Mouse (Mus musculus) liver, adult 2 months (tissue): ENCODE data around the gene Ankrd44. TPM values are rescaled to one million over a fixed set of nuclear protein-coding genes. Genes with fewer than 3 reads are reported as not detected.
A peak's percentile ranks its signal among the peaks of the same experiment; 100 is the strongest.

Experiments used
- DNase-seq: peaks from one replicate; pipeline ENCODE4 v3.0.0-alpha.2; 2011; ENCODE audit warnings: low read depth, low spot score; ENCODE audit errors: extremely low read depth
- H3K27ac ChIP-seq: fragments of 200-500 bp; replicated peaks from 2 replicates; pipeline ENCODE4 v1.5.1; 2012; ENCODE audit warnings: low read depth, mild to moderate bottlenecking, control low read depth, inconsistent platforms, low read length; ENCODE audit not compliant: insufficient read depth
- H3K27me3 ChIP-seq: fragments of 200-500 bp; 2 replicates; pipeline ENCODE4 v1.6.1; 2012; ENCODE audit warnings: mild to moderate bottlenecking, moderate library complexity, low read length, inconsistent platforms; ENCODE audit not compliant: control insufficient read depth, insufficient read depth
- H3K36me3 ChIP-seq: fragments of 200-500 bp; 2 replicates; pipeline ENCODE4 v1.6.1; 2012; ENCODE audit warnings: low read length, inconsistent platforms; ENCODE audit not compliant: control insufficient read depth, insufficient read depth
- H3K4me1 ChIP-seq: fragments of 200-500 bp; 2 replicates; pipeline ENCODE4 v1.6.1; 2011; ENCODE audit warnings: low read length; ENCODE audit not compliant: control insufficient read depth, insufficient read depth
- H3K4me3 ChIP-seq: fragments of 200-500 bp; 2 replicates; pipeline ENCODE4 v1.5.1; 2011; ENCODE audit warnings: low read depth, mild to moderate bottlenecking, control low read depth, low read length, moderate library complexity; ENCODE audit not compliant: insufficient read depth
- H3K79me2 ChIP-seq: fragments of 200-500 bp; 2 replicates; pipeline ENCODE4 v1.6.1; 2012; ENCODE audit warnings: inconsistent platforms, mild to moderate bottlenecking, low read length, moderate library complexity; ENCODE audit not compliant: control insufficient read depth, insufficient read depth
- H3K9ac ChIP-seq: fragments of 200-500 bp; 2 replicates; pipeline ENCODE4 v1.6.1; 2012; ENCODE audit warnings: low read depth, mild to moderate bottlenecking, control low read depth, inconsistent platforms, low read length
- CTCF ChIP-seq: fragments of 200-500 bp; IDR thresholded peaks from 2 replicates; pipeline ENCODE4 v1.5.1; 2011; ENCODE audit warnings: low read depth, low read length, control low read depth
- POLR2A ChIP-seq: fragments of 200-500 bp; IDR thresholded peaks from 2 replicates; pipeline ENCODE4 v1.6.1; 2011; ENCODE audit warnings: low read length, control low read depth; ENCODE audit not compliant: insufficient read depth; ENCODE audit errors: extremely low read depth
- WGBS: fragments of 180-500 bp; shearing (Covaris S2); methylation state at CpG from one replicate; pipeline ENCODE4 v1.1.7; 2018; 5-methylcytosine and 5-hydroxymethylcytosine counted together
- polyA plus RNA-seq: library from polyadenylated mRNA; depleted of rRNA; stranded (reverse); fragments of >200 nt; gene quantifications from 2 replicates; pipeline ENCODE4 v1.2.3, GENCODE M21; 2012
- total RNA-seq: library from RNA; depleted of rRNA; stranded (reverse); fragments of >200 nt; gene quantifications from 2 replicates; pipeline ENCODE4 v1.2.3, GENCODE M21; 2014

Gene Ankrd44
- total and polyA plus RNA-seq, 2 experiments = 2.3 to 8.5 TPM

DNA sequence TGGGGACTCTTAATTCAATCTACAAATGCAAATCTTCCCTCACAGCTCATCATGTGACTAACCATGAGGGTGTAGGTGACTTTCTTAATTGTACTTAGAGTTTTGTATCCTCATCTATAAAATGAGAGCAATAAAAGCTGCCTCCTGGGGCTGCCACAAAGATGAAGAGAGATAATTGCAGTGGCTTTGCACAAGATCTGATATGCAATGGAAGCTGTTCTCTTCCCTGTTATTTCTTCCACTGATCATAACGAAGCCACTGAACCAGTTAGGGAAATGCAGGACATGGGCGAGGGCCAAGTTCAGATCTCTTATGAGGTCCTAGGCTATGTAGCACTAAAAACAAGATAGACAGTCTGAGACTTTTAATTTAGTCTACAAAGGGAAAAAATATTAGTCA, 258.2 kb downstream of the Ankrd44 start:
- Histone ChIP-seq H3K27ac (no peak overlapping the region), H3K4me1 (no peaks in the 10 kb centered on the region; the same call in 1 of the 2 replicates), H3K36me3 (no peaks in the 10 kb centered on the region; the same call in 1 of the 2 replicates), H3K79me2 (no peaks in the 10 kb centered on the region), H3K9ac (no peak overlapping the region), H3K4me3 (no peak overlapping the region), H3K27me3 (no peaks in the 10 kb centered on the region)
- 85% methylated on average over 2 of the region's 2 CpGs for WGBS
- TF ChIP-seq POLR2A (no peak), CTCF (no peak)
- DNase-seq = no peak

DNA sequence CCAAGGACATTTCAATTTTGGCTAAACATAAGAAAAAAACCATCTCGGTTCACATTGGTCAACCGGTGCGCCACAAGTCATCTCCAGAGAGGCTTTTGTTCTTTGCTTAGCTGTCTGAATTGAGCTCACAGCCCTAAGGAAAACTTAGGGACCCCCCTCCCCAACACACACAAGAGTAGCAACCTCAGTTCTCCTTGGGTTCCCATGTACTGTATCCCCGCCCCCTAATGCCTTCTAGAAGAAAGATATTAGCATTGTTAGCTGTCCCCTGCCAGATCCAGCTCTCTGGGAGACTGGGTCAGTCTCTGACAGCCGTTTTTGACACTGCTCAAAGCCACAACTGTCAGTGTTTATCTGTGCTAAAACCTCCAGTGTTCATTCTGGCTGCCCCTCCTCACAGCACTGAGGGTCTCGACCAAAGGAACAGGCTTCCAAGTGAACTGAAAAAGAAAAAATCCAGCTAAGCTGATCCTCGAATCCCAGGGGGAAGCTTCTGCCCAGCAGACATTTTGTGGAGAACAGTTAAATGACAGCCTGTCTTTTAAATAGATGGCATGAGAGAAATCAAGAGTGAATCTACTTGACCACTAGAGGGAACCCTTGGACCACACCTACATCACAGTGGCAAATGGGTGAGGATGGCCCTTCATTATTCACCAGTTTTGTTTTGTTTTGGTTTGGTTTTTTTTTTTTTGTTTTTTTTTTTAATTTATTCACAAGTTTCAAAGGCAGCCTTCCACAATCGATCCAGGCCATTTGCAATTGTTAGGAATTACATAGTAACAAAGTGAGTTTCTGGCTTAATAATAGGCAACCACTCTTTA, 260.4 kb downstream of the Ankrd44 start:
- no peak overlapping the region for H3K4me3 ChIP-seq
- peak; percentile 62 for DNase-seq
- H3K27ac ChIP-seq = no peak overlapping the region
- H3K79me2 ChIP-seq = no peaks in the 10 kb centered on the region
- no peaks in the 10 kb centered on the region; the same call in 1 of the 2 replicates for H3K4me1 ChIP-seq
- no peaks in the 10 kb centered on the region for H3K27me3 ChIP-seq
- 64% methylated on average over 8 of the region's 8 CpGs for WGBS
- TF ChIP-seq POLR2A (no peak), CTCF (peak; percentile 46)
- no peak overlapping the region for H3K9ac ChIP-seq
- H3K36me3 ChIP-seq = peaks cover 8% of the 10 kb centered on the region

DNA sequence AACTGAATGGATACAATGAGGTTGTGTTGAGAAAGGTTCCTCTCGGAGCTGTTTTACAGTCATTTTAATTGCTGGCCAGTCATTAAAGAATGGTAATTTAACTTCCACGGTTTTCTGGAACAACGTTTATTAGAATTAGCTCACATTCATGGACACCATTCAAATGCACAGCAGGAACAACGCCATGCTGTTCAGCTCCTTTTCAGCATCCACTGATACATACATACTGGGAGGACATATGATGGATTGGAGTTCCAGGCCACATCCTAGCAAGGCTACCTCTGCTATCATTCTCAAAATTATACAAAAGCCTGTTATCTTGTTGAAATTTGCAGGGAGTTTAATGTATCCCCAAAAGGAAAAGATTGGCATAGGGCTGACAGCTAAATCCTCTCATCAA, 261.1 kb downstream of the Ankrd44 start:
- no peak for DNase-seq
- H3K27ac ChIP-seq = no peak overlapping the region
- no peaks in the 10 kb centered on the region for H3K79me2 ChIP-seq
- peaks cover 8% of the 10 kb centered on the region for H3K36me3 ChIP-seq
- 91% methylated on average over 4 of the region's 4 CpGs for WGBS
- no peaks in the 10 kb centered on the region for H3K27me3 ChIP-seq
- no peaks in the 10 kb centered on the region; the same call in 1 of the 2 replicates for H3K4me1 ChIP-seq
- no peak overlapping the region for H3K9ac ChIP-seq
- TF ChIP-seq CTCF = no peak
- TF ChIP-seq POLR2A = no peak
- H3K4me3 ChIP-seq = no peak overlapping the region

DNA sequence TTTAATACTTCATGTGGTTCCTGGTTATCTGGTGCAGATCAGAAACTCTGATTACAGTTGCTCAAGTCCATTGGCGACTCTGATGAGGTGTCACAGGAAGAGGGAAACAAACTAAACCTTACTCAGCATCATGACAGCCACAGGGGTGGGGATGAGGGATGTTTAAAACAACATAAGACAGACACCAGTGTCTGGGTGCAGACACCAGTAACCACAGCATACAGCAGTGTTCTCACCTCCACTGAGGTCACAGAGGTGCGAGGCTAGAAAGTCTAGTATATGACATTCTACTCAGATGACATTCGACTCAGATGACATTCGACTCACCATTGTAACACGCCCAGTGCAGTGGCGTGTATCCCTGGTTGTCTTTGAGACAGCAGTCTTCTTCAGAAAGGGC, 265.5 kb downstream of the Ankrd44 start:
- WGBS = 91% methylated on average over 6 of the region's 6 CpGs
- DNase-seq = no peak
- TF ChIP-seq POLR2A (no peak), CTCF (no peak)

DNA sequence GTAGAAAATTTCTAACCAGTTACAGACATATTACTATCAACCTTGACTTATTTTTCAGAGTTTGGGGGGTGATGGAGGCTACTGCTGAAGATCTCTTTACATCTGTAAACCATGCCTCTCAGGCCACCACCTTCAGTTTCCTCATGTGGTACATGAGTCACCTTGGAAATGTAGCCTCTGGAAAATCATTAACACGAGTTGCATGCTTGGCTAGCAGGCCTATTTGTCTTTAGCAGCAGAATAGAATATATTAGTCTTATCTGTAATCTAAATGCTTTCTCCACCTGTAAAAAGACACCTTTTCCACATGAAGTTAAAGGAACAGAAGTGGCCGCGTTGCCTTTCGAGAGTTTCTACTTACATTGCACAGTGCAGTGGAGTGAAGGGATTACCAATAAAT, 267.6 kb downstream of the Ankrd44 start:
- Histone ChIP-seq H3K27ac (no peak overlapping the region), H3K27me3 (no peaks in the 10 kb centered on the region), H3K79me2 (no peaks in the 10 kb centered on the region), H3K4me3 (no peak overlapping the region), H3K4me1 (no peaks in the 10 kb centered on the region), H3K9ac (no peak overlapping the region), H3K36me3 (peaks cover 11% of the 10 kb centered on the region)
- 83% methylated on average over 4 of the region's 4 CpGs for WGBS
- no peak for DNase-seq
- TF ChIP-seq CTCF (no peak), POLR2A (no peak)

More for the DNA sequence above, 265.5 kb downstream of the Ankrd44 start:
- Histone ChIP-seq H3K4me3 (no peak overlapping the region), H3K79me2 (no peaks in the 10 kb centered on the region), H3K9ac (no peak overlapping the region), H3K27ac (no peak overlapping the region), H3K27me3 (no peaks in the 10 kb centered on the region), H3K36me3 (peaks cover 11% of the 10 kb centered on the region), H3K4me1 (no peaks in the 10 kb centered on the region)

DNA sequence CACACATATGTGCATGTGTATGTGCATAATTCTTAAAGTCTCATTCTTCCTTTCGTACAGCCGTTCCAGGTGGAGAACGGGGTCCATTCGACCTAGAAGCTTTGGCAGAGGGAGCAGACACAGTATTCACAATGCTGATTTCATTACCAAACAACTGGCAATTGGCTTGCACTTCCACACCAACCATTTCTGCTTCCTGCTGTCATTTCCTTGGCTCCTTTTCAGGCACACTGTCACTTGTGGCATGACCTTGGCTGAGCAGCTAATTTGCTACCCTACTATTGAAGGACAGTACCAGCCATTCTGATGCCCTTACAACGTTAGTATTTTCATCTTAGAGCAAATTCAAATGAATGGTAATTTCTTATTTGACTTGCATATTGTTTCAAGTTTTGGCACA, 277.9 kb downstream of the Ankrd44 start:
- TF ChIP-seq POLR2A = no peak
- TF ChIP-seq CTCF = no peak
- H3K4me1 ChIP-seq = no peaks in the 10 kb centered on the region
- H3K36me3 ChIP-seq = no peaks in the 10 kb centered on the region; the same call in 1 of the 2 replicates
- no peak overlapping the region for H3K9ac ChIP-seq
- no peak overlapping the region for H3K4me3 ChIP-seq
- no peaks in the 10 kb centered on the region for H3K27me3 ChIP-seq
- no peak overlapping the region for H3K27ac ChIP-seq
- DNase-seq = no peak
- no peaks in the 10 kb centered on the region for H3K79me2 ChIP-seq
- 88% methylated on average over 5 of the region's 5 CpGs for WGBS
